Mouse (Mus musculus) ES-Bruce4 (cell line): Measurements from ENCODE around the gene Adamtsl5. TPM values are rescaled to one million over a fixed set of nuclear protein-coding genes. Genes with fewer than 3 reads are reported as not detected.

Experiments
- H3K27ac ChIP-seq: 2 replicates; pipeline ENCODE4 v1.5.1; 2012; ENCODE audit warnings: low read length, inconsistent platforms; ENCODE audit not compliant: insufficient read depth
- H3K27me3 ChIP-seq: 2 replicates; pipeline ENCODE4 v1.6.1; 2012; ENCODE audit warnings: mild to moderate bottlenecking, low read length, inconsistent platforms; ENCODE audit not compliant: control insufficient read depth, poor library complexity, insufficient read depth, severe bottlenecking
- H3K36me3 ChIP-seq: 2 replicates; pipeline ENCODE4 v1.6.1; 2012; ENCODE audit warnings: inconsistent platforms, mild to moderate bottlenecking, low read length, moderate library complexity; ENCODE audit not compliant: control insufficient read depth, poor library complexity, insufficient read depth, severe bottlenecking
- H3K4me1 ChIP-seq: one replicate; pipeline ENCODE4 v1.8.1; 2011; ENCODE audit warnings: low read length; ENCODE audit not compliant: control insufficient read depth, insufficient read depth
- H3K4me3 ChIP-seq: 2 replicates; pipeline ENCODE4 v1.5.1; 2011; ENCODE audit warnings: low read depth, mild to moderate bottlenecking, low read length
- H3K9ac ChIP-seq: 2 replicates; pipeline ENCODE4 v1.6.1; 2012; ENCODE audit warnings: low read depth, mild to moderate bottlenecking, inconsistent platforms; ENCODE audit not compliant: poor library complexity, severe bottlenecking
- H3K9me3 ChIP-seq: replicated peaks from 2 replicates; pipeline ENCODE4 v1.6.1; 2012; ENCODE audit warnings: mild to moderate bottlenecking, low read length, inconsistent platforms; ENCODE audit not compliant: control insufficient read depth, poor library complexity, insufficient read depth, severe bottlenecking
- CTCF ChIP-seq: IDR thresholded peaks from one replicate; pipeline ENCODE4 v1.8.1; 2011; ENCODE audit warnings: low read depth, low read length
- EP300 ChIP-seq: IDR thresholded peaks from 2 replicates; pipeline ENCODE4 v1.6.1; 2011; ENCODE audit warnings: low read depth, low read length; ENCODE audit not compliant: insufficient read depth
- POLR2A ChIP-seq: IDR thresholded peaks from one replicate; pipeline ENCODE4 v1.8.1; 2011; ENCODE audit warnings: low read length; ENCODE audit not compliant: insufficient read depth
- polyA plus RNA-seq: library from polyadenylated mRNA; stranded (reverse); fragments of >200 nt; gene quantifications from 2 replicates; pipeline ENCODE4 v1.2.4, GENCODE M21; 2011; ENCODE audit warnings: low read depth; ENCODE audit not compliant: missing spikeins, insufficient read depth, insufficient read length

Gene Adamtsl5
- polyA plus RNA-seq, 1 experiment, result 3.8 TPM

DNA sequence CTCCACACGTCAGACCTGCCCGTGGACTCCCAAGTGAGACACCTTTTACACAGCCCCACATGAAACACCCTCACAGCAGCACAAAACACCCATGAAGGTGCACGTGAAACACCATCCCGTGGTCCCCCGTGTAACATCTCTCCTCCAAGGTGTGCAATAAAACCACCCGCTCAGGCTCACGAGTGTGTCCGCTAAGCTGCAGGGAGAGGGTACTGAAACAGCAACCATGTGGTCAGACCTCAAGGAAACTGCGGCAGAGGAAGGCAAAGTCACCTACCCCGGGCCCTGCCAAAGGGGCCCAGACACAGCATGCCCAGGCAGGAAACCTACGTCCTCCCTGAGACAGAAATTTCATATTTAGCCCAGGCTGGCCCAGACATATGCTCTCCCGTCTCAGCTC, 11.9 kb downstream of the Adamtsl5 start:
- Histone ChIP-seq H3K4me3 (no peak overlapping the region), H3K4me1 (peaks cover 2% of the 10 kb centered on the region), H3K9ac (0 out of 2 replicates have a peak overlapping the region, but pooled peaks have one; percentile 60), H3K27me3 (no peaks in the 10 kb centered on the region), H3K27ac (no peak overlapping the region), H3K36me3 (no peaks in the 10 kb centered on the region), H3K9me3 (no peaks in the 10 kb centered on the region)
- TF ChIP-seq EP300 (no peak), POLR2A (no peak), CTCF (no peak)

DNA sequence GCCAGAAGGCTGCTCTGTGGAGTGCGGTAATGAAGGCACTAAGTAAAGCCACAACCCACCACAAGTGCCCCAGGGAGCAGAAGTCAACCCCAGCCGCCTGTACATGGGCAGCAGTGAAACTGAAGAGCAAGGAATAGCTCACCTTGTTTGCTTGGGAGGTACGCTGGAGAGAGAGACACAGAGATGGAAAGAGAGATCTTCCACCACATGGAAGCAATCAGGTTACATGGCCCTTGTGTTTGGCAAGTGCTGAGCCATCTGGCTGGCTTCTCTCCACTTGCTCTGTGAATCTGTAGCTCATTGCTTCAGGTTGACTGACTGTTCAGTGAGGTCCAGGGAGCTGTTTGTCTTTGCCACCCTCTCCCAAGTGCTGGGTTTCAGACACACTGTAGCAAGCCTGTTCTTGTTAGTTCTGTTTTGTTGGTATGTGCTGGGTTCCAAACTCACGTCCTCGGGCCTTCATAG, 15.7 kb downstream of the Adamtsl5 start:
- no peak overlapping the region for H3K27ac ChIP-seq
- H3K9me3 ChIP-seq, result no peaks in the 10 kb centered on the region
- H3K4me3 ChIP-seq, result no peak overlapping the region
- no peaks in the 10 kb centered on the region for H3K36me3 ChIP-seq
- peaks cover 2% of the 10 kb centered on the region for H3K4me1 ChIP-seq
- no peaks in the 10 kb centered on the region for H3K27me3 ChIP-seq
- no peak for TF ChIP-seq POLR2A
- no peak for TF ChIP-seq EP300
- TF ChIP-seq CTCF, result no peak
- H3K9ac ChIP-seq, result no peak overlapping the region

DNA sequence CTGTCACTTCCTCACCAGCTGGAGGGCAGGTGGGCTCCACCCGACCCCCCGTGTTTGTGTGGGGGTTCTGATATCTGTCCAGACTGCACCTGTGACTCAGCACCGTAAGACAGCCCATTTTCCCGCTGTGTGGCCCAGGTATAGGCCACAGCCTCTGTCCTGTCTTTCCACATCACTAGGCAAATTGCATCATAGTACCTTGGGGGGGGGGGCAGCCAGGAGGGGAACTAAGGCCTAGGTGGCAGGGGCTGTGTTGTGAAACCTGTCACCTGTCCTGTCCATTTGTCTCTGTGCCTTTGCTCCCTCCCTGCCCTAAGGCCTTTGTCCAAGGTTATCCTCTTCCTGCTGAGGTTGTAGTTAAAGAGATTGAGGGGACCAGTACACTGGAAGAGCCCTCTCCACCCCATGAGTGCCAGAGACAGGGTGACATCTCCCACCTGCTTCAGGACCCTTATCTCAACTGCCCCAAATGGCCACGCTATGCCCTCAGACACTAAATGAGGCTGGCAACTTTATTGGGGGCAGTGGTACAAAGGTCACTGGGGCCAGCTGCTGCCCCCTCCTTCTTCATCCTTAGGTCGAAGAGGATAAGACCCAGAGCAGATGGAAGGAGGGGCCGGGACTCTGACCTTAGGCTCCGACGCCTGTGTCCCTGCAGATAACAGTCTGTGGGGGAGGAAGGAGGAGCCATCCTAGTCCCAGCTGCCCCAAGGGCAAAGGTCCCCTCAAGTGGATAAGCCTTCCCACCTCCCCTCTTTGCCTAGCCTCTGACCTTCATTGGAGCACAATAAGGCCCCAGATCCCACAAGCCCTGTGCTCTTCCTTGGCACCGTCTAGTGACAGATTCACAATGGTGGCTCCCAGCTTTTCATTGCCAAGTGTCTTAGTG, 16.3 kb downstream of the Adamtsl5 start:
- H3K27me3 ChIP-seq, result no peaks in the 10 kb centered on the region
- no peak for TF ChIP-seq EP300
- TF ChIP-seq CTCF, result no peak
- no peak for TF ChIP-seq POLR2A
- peaks cover 2% of the 10 kb centered on the region for H3K4me1 ChIP-seq
- H3K9ac ChIP-seq, result no peak overlapping the region
- H3K9me3 ChIP-seq, result no peaks in the 10 kb centered on the region
- no peak overlapping the region for H3K4me3 ChIP-seq
- H3K36me3 ChIP-seq, result no peaks in the 10 kb centered on the region
- no peak overlapping the region for H3K27ac ChIP-seq

DNA sequence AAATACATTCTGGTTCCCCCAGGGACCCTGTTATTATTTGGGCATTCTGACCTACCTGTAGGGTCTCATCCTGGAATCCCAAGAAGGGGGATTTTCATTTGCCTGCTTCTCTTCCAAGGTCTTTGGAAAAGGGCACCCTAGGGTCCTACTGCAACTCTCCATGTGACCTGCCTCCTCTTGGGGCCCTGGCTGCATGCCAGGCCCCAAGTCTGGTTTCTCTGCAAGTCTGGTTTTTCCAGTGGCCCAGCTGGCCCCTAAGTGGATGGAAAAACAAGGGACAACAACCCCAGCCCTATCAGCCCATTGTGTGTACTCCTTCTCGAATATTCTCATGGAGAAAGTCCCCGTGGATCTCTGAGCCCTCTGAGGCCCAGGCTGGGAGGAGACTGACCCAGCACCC, 17.3 kb downstream of the Adamtsl5 start:
- peak overlapping the region; percentile 45; the same call in 1 of the 2 replicates for H3K9ac ChIP-seq

DNA sequence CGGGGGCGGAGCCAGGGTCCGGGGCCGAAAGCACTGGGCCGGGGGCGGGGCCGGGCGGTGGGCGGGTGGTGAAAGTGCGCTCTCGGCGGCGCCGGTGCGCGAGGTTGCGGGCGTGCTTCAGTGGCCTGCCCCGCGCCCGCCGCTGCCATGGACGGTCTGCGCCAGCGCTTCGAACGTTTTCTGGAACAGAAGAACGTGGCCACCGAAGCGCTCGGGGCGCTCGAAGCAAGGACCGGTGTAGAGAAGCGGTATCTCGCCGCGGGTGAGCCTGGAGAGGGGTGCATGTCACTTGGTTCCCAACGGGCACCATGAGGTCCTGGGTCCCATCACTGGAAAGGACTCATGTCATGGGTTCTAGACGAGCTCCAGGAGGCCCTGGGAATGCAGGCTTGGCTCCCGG, 18.1 kb downstream of the Adamtsl5 start:
- Histone ChIP-seq H3K9me3 (no peaks in the 10 kb centered on the region), H3K36me3 (no peaks in the 10 kb centered on the region), H3K4me1 (peaks cover 2% of the 10 kb centered on the region), H3K9ac (peak overlapping the region; percentile 45), H3K27ac (no peak overlapping the region), H3K27me3 (no peaks in the 10 kb centered on the region), H3K4me3 (peak overlapping the region; percentile 62)
- TF ChIP-seq POLR2A (peak; percentile 36), EP300 (no peak), CTCF (no peak)

More for the DNA sequence above, 17.3 kb downstream of the Adamtsl5 start:
- TF ChIP-seq CTCF, result no peak
- no peak for TF ChIP-seq EP300
- no peak for TF ChIP-seq POLR2A
- Histone ChIP-seq H3K27me3 (no peaks in the 10 kb centered on the region), H3K27ac (no peak overlapping the region), H3K4me1 (peaks cover 2% of the 10 kb centered on the region), H3K9me3 (no peaks in the 10 kb centered on the region), H3K4me3 (peak overlapping the region; percentile 62; the same call in 1 of the 2 replicates), H3K36me3 (no peaks in the 10 kb centered on the region)
